Mouse (Mus musculus) stomach, postnatal 0 days (tissue): ENCODE results near the gene Epo.

Source experiments
- CTCF ChIP-seq: IDR thresholded peaks from 2 replicates; pipeline ENCODE4 v1.5.1; 2016; ENCODE audit warnings: antibody characterized with exemption, low read depth, mild to moderate bottlenecking, moderate library complexity
- EP300 ChIP-seq: optimal IDR thresholded peaks from 2 replicates; pipeline ENCODE3; 2016; ENCODE audit warnings: antibody characterized with exemption

DNA sequence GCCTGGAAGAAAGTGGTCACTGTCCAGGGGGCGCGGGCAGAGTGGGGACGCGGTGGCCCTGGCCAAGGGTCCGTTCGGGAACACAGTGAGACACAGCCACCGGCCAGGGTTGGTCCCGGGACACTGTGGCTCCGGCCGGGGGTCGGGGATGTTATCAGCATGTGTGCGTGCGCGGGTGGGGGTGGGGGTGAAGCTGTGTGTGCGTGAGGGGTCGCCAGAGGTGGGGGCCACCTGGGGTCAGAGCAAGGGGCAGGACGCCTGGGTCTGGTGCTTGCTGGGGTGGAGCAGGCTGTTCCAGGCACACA, 47.2 kb downstream of the Epo start:
- TF ChIP-seq CTCF (no peak), EP300 (no peak)
